Mouse (Mus musculus): ENCODE measurements around the gene Lmtk2. TPM values are rescaled to one million over a fixed set of nuclear protein-coding genes. Genes with fewer than 3 reads are reported as not detected.

The Lmtk2 gene
- total RNA-seq (2021) = 10 to 100 TPM; 33.6 to 34.1 TPM
- long read RNA-seq, experiment 1, partial matches to known transcripts = 2 of 2 reads
- long read RNA-seq, experiment 1, other reads (novel, unspliced or antisense) = 0 of 2 reads
- long read RNA-seq, experiment 2, partial matches to known transcripts = 2 of 2 reads
- long read RNA-seq, experiment 2, other reads (novel, unspliced or antisense) = 0 of 2 reads

GRCm38 (mm10) chr5:144100149-144100935 is at the start of gene Lmtk2:
Lmtk2 (plus strand) TSS chr5:144100436.
- peak; percentile 98 for DNase-seq

- DNase-seq = peak; percentile 5 to 16
Measured at GRCm38 (mm10) chr5:144051268-144051667, 49.0 kb upstream of the Lmtk2 start.

- no peak for DNase-seq
Measured at GRCm38 (mm10) chr5:144053450-144053849, 46.8 kb upstream of the Lmtk2 start.

GRCm38 (mm10) chr5:144054340-144054739 is 45.9 kb upstream of the Lmtk2 start:
- DNase-seq = no peak

- no peak for DNase-seq
Measured at GRCm38 (mm10) chr5:144064093-144064492, 36.1 kb upstream of the Lmtk2 start.

GRCm38 (mm10) chr5:144066036-144066435 is 34.2 kb upstream of the Lmtk2 start:
- peak in 1 of 2 experiments; percentile 23 for DNase-seq

- no peak for DNase-seq
Measured at GRCm38 (mm10) chr5:144070064-144070463, 30.2 kb upstream of the Lmtk2 start.

GRCm38 (mm10) chr5:144071249-144071648 is 29.0 kb upstream of the Lmtk2 start:
- no peak for DNase-seq

- DNase-seq = no peak
Measured at GRCm38 (mm10) chr5:144077541-144077940, 22.7 kb upstream of the Lmtk2 start.

GRCm38 (mm10) chr5:144080886-144081285 is 19.4 kb upstream of the Lmtk2 start:
- no peak for DNase-seq

- no peak for DNase-seq
Measured at GRCm38 (mm10) chr5:144082006-144082405, 18.2 kb upstream of the Lmtk2 start.

- no peak for DNase-seq
Measured at GRCm38 (mm10) chr5:144083521-144083920, 16.7 kb upstream of the Lmtk2 start.

GRCm38 (mm10) chr5:144084271-144084670 is 16.0 kb upstream of the Lmtk2 start:
- no peak for DNase-seq

GRCm38 (mm10) chr5:144085696-144086095 is 14.5 kb upstream of the Lmtk2 start:
- no peak for DNase-seq

- DNase-seq = no peak
Measured at GRCm38 (mm10) chr5:144086494-144086893, 13.7 kb upstream of the Lmtk2 start.

- no peak for DNase-seq
Measured at GRCm38 (mm10) chr5:144088354-144088753, 11.9 kb upstream of the Lmtk2 start.

- no peak for DNase-seq
Measured at GRCm38 (mm10) chr5:144095461-144095970, 4.7 kb upstream of the Lmtk2 start.

- no peak for DNase-seq
Measured at GRCm38 (mm10) chr5:144097902-144098639, 2.2 kb upstream of the Lmtk2 start.

- DNase-seq = no peak
Measured at GRCm38 (mm10) chr5:144098640-144098929, 1.7 kb upstream of the Lmtk2 start.

- DNase-seq = no peak
Measured at GRCm38 (mm10) chr5:144100948-144101347, 712 bp downstream of the Lmtk2 start.

- peak in 1 of 2 experiments; percentile 40 for DNase-seq
Measured at GRCm38 (mm10) chr5:144105070-144105469, 4.8 kb downstream of the Lmtk2 start.

- DNase-seq = peak in 1 of 2 experiments; percentile 29
Measured at GRCm38 (mm10) chr5:144105471-144106129, 5.4 kb downstream of the Lmtk2 start.
